12 mouse cellular contexts compared by ENCODE assay signal in the genomic region with DNA sequence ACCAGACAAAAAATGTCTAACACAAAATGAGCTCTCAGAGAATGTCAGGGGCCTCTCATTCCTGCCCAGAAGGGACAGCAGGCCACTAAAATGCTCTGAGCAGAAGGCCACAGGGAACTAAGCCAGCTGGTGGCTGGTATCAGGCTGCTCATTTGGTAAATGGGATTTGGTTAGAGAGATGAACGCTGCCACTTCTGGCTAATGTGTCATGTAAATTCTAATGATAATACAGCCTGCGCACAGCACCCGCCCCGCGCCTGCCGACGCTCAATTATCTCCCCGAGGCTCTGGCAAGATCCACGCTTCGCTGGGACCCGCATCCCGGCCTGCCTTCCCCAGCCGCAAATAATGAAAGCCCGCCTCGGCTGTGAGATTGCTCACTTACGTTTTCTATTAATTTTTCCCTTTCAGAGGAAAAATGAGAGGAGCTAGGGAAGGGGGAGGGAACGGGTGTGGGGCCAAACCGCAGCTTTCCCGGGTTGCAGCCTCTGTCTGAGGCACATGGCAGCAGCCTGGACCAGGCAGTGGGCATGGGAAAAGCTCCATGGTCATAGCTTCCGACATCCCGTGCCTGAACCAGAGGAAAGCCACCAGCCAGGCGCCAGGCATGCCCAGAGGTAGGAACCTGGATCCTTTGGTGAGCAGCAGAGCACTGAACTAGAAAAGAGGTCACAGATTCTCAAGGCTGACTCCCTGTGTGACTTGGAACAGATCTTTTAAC.
DNase-seq lines count a peak whose midpoint lies in the region; ATAC-seq and TF ChIP-seq lines count a peak whose summit lies in the region.
"Had no signal": no experiment of that assay in that cellular context is flagged by ENCODE, and none has a peak within 500 bp of the region (broad histone marks: within the 10 kb centered on the region; RNA-seq: fewer than 3 reads in every experiment).

No protein-coding gene starts in this region.

- intact Hi-C loops in left cerebral cortex, postnatal 4 days (cut with DNase I) = loop anchor here (10.0 kb wide), 1 partner anchor 437 kb away; a partner anchor contains a TSS
- intact Hi-C loops in left cerebral cortex, postnatal 36 days (cut with DNase I) = no loop called here

- H3K9ac ChIP-seq in forebrain, embryonic 12.5 days = no peak overlapping the region
- no peak overlapping the region for H3K9ac ChIP-seq in hindbrain, postnatal 0 days (replicated peaks; ENCODE audit: low read length)
- H3K9ac ChIP-seq in kidney, embryonic 14.5 days (ENCODE audit: low read depth, low read length) = no peak overlapping the region
- H3K9ac ChIP-seq: liver, embryonic 13.5 days had no signal

- no peak for TF ChIP-seq CTCF in hindbrain, postnatal 0 days (IDR thresholded peaks at IDR 0.05; ENCODE audit: low read depth)

- 0 out of 2 replicates have a peak, but pooled peaks have one; percentile 27 for ATAC-seq in forebrain, embryonic 12.5 days (ENCODE audit: low FRiP score)
- ATAC-seq in hindbrain, postnatal 0 days = no peak
- no peak for ATAC-seq in frontal cortex, adult (ENCODE audit: low TSS enrichment)
- ATAC-seq in kidney, embryonic 14.5 days (ENCODE audit: low FRiP score, low TSS enrichment) = no peak

- H3K4me1 ChIP-seq in forebrain, embryonic 12.5 days = peaks cover 31% of the 10 kb centered on the region
- peaks cover 3% of the 10 kb centered on the region; the same call in 1 of the 2 replicates for H3K4me1 ChIP-seq in hindbrain, postnatal 0 days (ENCODE audit: insufficient read depth, low read length)
- peaks cover 20% of the 10 kb centered on the region; the same call in 1 of the 2 replicates for H3K4me1 ChIP-seq in kidney, embryonic 14.5 days (ENCODE audit: control insufficient read depth, insufficient read depth, low read length)
- H3K4me1 ChIP-seq: liver, embryonic 13.5 days had no signal

- whole genome bisulfite sequencing in forebrain, embryonic 12.5 days = 49% methylated on average over 22 of the region's 22 CpGs
- 28% methylated on average over 22 of the region's 22 CpGs for WGBS in hindbrain, postnatal 0 days
- 64% methylated on average over 22 of the region's 22 CpGs for WGBS in kidney, embryonic 14.5 days

- no peak overlapping the region for H3K4me2 ChIP-seq in forebrain, embryonic 12.5 days
- H3K4me2 ChIP-seq in hindbrain, postnatal 0 days (ENCODE audit: low read depth, low read length) = no peak overlapping the region
- H3K4me2 ChIP-seq in kidney, embryonic 14.5 days (replicated peaks; ENCODE audit: low read depth, low read length) = no peak overlapping the region
- H3K4me2 ChIP-seq: liver, embryonic 13.5 days had no signal

- H3K9me3 ChIP-seq in forebrain, embryonic 12.5 days = no peaks in the 10 kb centered on the region
- H3K9me3 ChIP-seq in hindbrain, postnatal 0 days (ENCODE audit: low read length) = no peaks in the 10 kb centered on the region
- no peaks in the 10 kb centered on the region for H3K9me3 ChIP-seq in kidney, embryonic 14.5 days (ENCODE audit: control insufficient read depth, low read length)
- H3K9me3 ChIP-seq: liver, embryonic 13.5 days had no signal

- peak; percentile 57 for DNase-seq in left cerebral cortex, postnatal 4 days
- no peak for DNase-seq in left cerebral cortex, postnatal 36 days (ENCODE audit: low spot score in 2 of 2)
- DNase-seq in hindbrain, postnatal 0 days (ENCODE audit: low spot score) = peak; percentile 61
- DNase-seq in retina, postnatal 1 day = peak; percentile 68
- DNase-seq in frontal cortex, postnatal 36 days (ENCODE audit: low spot score in 2 of 2) = no peak
- DNase-seq: heart, postnatal 36 days; liver, embryonic 13.5 days; thymus, postnatal 14 days had no signal

- H3K27ac ChIP-seq in forebrain, embryonic 12.5 days = peak overlapping the region; percentile 61
- peak overlapping the region; percentile 29; the same call in 1 of the 2 replicates for H3K27ac ChIP-seq in hindbrain, postnatal 0 days
- no peak overlapping the region for H3K27ac ChIP-seq in kidney, embryonic 14.5 days (ENCODE audit: low read depth, low read length)
- H3K27ac ChIP-seq: kidney, postnatal 0 days; liver, embryonic 13.5 days had no signal

- no peak overlapping the region for H3K4me3 ChIP-seq in forebrain, embryonic 12.5 days (replicated peaks)
- H3K4me3 ChIP-seq in hindbrain, postnatal 0 days (ENCODE audit: low read length) = no peak overlapping the region
- H3K4me3 ChIP-seq in kidney, embryonic 14.5 days (ENCODE audit: low read length) = no peak overlapping the region
- H3K4me3 ChIP-seq: liver, embryonic 13.5 days had no signal

- peaks cover 34% of the 10 kb centered on the region for H3K27me3 ChIP-seq in forebrain, embryonic 12.5 days
- H3K27me3 ChIP-seq in hindbrain, postnatal 0 days (ENCODE audit: insufficient read depth, low read length) = 0 out of 2 replicates have a peak, but pooled peaks cover 3% of the 10 kb centered on the region
- no peaks in the 10 kb centered on the region for H3K27me3 ChIP-seq in kidney, embryonic 14.5 days (ENCODE audit: control insufficient read depth, insufficient read depth, low read length)
- H3K27me3 ChIP-seq: liver, embryonic 13.5 days had no signal

- H3K36me3 ChIP-seq in forebrain, embryonic 12.5 days (replicated peaks) = no peaks in the 10 kb centered on the region
- no peaks in the 10 kb centered on the region for H3K36me3 ChIP-seq in hindbrain, postnatal 0 days (ENCODE audit: insufficient read depth, low read length)
- no peaks in the 10 kb centered on the region for H3K36me3 ChIP-seq in kidney, embryonic 14.5 days (ENCODE audit: control insufficient read depth, insufficient read depth, low read length)
- H3K36me3 ChIP-seq: liver, embryonic 13.5 days had no signal

Comparison
In these comparisons a context has a peak if more than half of its experiments do, and no peak if none do; other contexts are left out.
1. DNase-seq: peak in left cerebral cortex, postnatal 4 days (single experiment), hindbrain, postnatal 0 days (single experiment) and retina, postnatal 1 day (single experiment); none in left cerebral cortex, postnatal 36 days (0 of 2) and frontal cortex, postnatal 36 days (0 of 2).